Mouse (Mus musculus): ENCODE data around the gene Phgr1. TPM values are rescaled to one million over a fixed set of nuclear protein-coding genes. Genes with fewer than 3 reads are reported as not detected.
A peak's percentile ranks its signal among the peaks of the same experiment; 100 is the strongest.

The Phgr1 gene
- not detected in 2 replicates for polyA plus RNA-seq (2015; fragmentation: Nextera tagmentation; extraction: Ambion mirVana)

GRCm38 (mm10) chr2:118772158-118772874 lies at the start of gene Phgr1:
Gene Phgr1, plus strand, starts transcription at chr2:118772769.
- 59% methylated on average over 6 of the region's 6 CpGs for WGBS (ENCODE audit: insufficient replicate concordance)
- Histone ChIP-seq H3K9me3 (ENCODE audit: low read length) (no peaks in the 10 kb centered on the region), H3K9ac (replicated peaks) (no peak within 1 kb of the TSS), H3K27me3 (ENCODE audit: insufficient read depth, low read length) (no peaks in the 10 kb centered on the region), H3K27ac (ENCODE audit: low read depth) (no peak within 1 kb of the TSS), H3K4me3 (ENCODE audit: low read depth, low read length) (no peak within 1 kb of the TSS), H3K4me2 (ENCODE audit: low read depth, low read length) (no peak within 1 kb of the TSS), H3K36me3 (replicated peaks; ENCODE audit: insufficient read depth, low read length) (no peaks in the 10 kb centered on the region), H3K4me1 (ENCODE audit: insufficient read depth) (no peaks in the 10 kb centered on the region)
- ATAC-seq (no peak), DNase-seq (no peak)
- TF ChIP-seq EP300 (IDR thresholded peaks at IDR 0.05; ENCODE audit: low read depth), result no peak
- TF ChIP-seq CTCF (IDR thresholded peaks at IDR 0.05; ENCODE audit: low read depth), result no peak

DNA sequence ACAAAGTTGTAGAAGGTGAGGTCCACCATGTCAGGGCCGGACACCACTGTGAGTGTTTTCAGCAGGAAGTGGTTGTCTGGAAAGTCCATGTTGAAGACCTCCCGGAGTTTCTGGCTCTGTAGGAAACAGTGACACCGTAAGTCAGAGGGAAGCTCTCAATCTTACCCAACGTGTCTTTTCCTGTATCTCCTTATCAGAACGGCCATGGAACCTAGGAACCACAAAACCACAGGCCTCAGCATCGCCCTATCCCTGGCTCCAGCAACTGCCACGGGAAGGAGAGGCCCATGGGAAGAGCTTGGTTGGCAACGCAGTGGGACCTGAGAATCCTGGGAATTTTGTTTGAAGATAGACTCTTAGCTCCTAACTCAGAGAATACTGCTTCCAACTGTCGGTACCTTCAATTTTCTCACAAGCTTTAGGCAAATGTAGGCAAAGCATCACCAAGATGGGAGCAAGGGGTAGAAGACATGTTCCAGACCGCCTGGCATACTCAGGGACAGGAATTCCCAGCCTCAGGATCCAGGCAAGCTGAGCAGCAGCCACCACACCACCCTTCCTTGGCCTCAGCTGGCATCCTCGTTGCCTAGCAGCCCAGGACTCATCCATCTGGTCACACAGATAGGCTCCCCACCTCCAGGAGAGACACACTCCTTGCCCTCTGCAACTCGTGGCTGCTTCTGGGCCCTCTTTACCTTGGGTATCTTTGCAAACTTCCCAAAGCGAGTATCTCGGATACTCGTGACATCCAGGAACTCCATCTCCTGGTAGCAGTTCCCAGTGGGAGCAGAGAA lies 48.7 kb upstream of the Phgr1 start:
- Histone ChIP-seq H3K4me2 (ENCODE audit: low read depth, low read length) (no peak overlapping the region), H3K4me1 (ENCODE audit: insufficient read depth) (peaks cover 20% of the 10 kb centered on the region), H3K9ac (replicated peaks) (no peak overlapping the region), H3K27ac (ENCODE audit: low read depth) (no peak overlapping the region), H3K36me3 (replicated peaks; ENCODE audit: insufficient read depth, low read length) (no peaks in the 10 kb centered on the region), H3K9me3 (ENCODE audit: low read length) (no peaks in the 10 kb centered on the region), H3K4me3 (ENCODE audit: low read depth, low read length) (no peak overlapping the region), H3K27me3 (ENCODE audit: insufficient read depth, low read length) (0 out of 2 replicates have a peak, but pooled peaks cover 3% of the 10 kb centered on the region)
- 44% methylated on average over 15 of the region's 15 CpGs for WGBS (ENCODE audit: insufficient replicate concordance)
- ATAC-seq, result peak; percentile 68
- TF ChIP-seq EP300 (IDR thresholded peaks at IDR 0.05; ENCODE audit: low read depth), result no peak
- no peak for TF ChIP-seq CTCF (IDR thresholded peaks at IDR 0.05; ENCODE audit: low read depth)
- no peak for DNase-seq

GRCm38 (mm10) chr2:118725511-118725910 lies 47.1 kb upstream of the Phgr1 start:
- H3K4me3 ChIP-seq (ENCODE audit: low read depth, low read length), result no peak overlapping the region
- ATAC-seq, result no peak
- WGBS (ENCODE audit: insufficient replicate concordance), result 70% methylated on average over 4 of the region's 4 CpGs
- H3K36me3 ChIP-seq (replicated peaks; ENCODE audit: insufficient read depth, low read length), result no peaks in the 10 kb centered on the region
- H3K27me3 ChIP-seq (ENCODE audit: insufficient read depth, low read length), result 0 out of 2 replicates have a peak, but pooled peaks cover 3% of the 10 kb centered on the region
- no peak for DNase-seq
- no peaks in the 10 kb centered on the region for H3K9me3 ChIP-seq (ENCODE audit: low read length)
- H3K4me1 ChIP-seq (ENCODE audit: insufficient read depth), result peaks cover 31% of the 10 kb centered on the region
- no peak for TF ChIP-seq EP300 (IDR thresholded peaks at IDR 0.05; ENCODE audit: low read depth)
- TF ChIP-seq CTCF (IDR thresholded peaks at IDR 0.05; ENCODE audit: low read depth), result no peak
- no peak overlapping the region for H3K9ac ChIP-seq (replicated peaks)
- H3K27ac ChIP-seq (ENCODE audit: low read depth), result no peak overlapping the region
- H3K4me2 ChIP-seq (ENCODE audit: low read depth, low read length), result no peak overlapping the region

DNA sequence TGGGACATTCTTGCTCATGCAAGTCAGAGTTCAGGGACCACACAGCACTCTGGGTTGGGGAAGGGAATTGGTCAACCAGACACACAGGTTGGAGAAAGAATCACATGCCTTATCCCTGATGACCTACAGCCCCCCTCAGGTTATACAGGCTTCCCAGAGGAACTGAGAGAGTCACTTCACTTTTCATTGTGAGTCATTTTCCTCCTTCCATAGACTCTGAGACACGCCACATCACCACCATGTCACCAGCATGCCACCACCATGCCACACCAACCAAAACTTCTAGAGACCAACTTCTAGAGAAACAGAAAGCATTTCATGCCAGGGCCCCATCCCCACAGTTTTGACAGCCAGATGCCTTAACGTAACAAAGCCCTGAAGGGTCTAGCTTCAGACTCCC lies 45.7 kb upstream of the Phgr1 start:
- TF ChIP-seq CTCF (IDR thresholded peaks at IDR 0.05; ENCODE audit: low read depth) (no peak), EP300 (IDR thresholded peaks at IDR 0.05; ENCODE audit: low read depth) (no peak)
- Histone ChIP-seq H3K9ac (replicated peaks) (no peak overlapping the region), H3K27ac (ENCODE audit: low read depth) (peak overlapping the region; percentile 44; the same call in 1 of the 2 replicates), H3K27me3 (ENCODE audit: insufficient read depth, low read length) (no peaks in the 10 kb centered on the region), H3K36me3 (replicated peaks; ENCODE audit: insufficient read depth, low read length) (no peaks in the 10 kb centered on the region), H3K4me3 (ENCODE audit: low read depth, low read length) (peak overlapping the region; percentile 47), H3K4me2 (ENCODE audit: low read depth, low read length) (peak overlapping the region; percentile 62), H3K9me3 (ENCODE audit: low read length) (no peaks in the 10 kb centered on the region), H3K4me1 (ENCODE audit: insufficient read depth) (peaks cover 34% of the 10 kb centered on the region)
- WGBS (ENCODE audit: insufficient replicate concordance), result 56% methylated on average over 2 of the region's 2 CpGs
- DNase-seq, result no peak
- no peak for ATAC-seq

DNA sequence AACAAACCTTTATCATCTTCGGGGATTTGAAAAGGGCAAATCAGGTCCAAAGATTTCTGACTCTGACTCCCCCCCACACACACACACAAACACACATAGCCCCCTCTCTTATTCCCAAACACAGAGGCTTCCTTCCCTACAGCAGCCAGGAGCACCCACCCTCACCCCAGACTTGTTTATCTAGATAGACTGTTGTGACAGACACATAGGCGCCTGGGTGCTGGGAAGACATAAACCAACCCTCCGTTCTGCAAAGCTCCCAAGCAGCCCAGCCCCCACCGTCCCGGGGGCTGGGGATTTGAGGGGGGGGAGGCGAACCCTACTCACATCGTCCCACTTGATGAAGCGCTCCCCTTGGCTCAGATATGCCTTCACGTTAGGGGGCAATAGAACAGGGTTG lies 44.7 kb upstream of the Phgr1 start:
- peaks cover 4% of the 10 kb centered on the region; the same call in 1 of the 2 replicates for H3K27me3 ChIP-seq (ENCODE audit: insufficient read depth, low read length)
- 8% methylated on average over 9 of the region's 9 CpGs for WGBS (ENCODE audit: insufficient replicate concordance)
- peak overlapping the region; percentile 62 for H3K4me2 ChIP-seq (ENCODE audit: low read depth, low read length)
- H3K9ac ChIP-seq (replicated peaks), result peak overlapping the region; percentile 42
- ATAC-seq (no peak), DNase-seq (no peak)
- peak overlapping the region; percentile 47 for H3K4me3 ChIP-seq (ENCODE audit: low read depth, low read length)
- no peaks in the 10 kb centered on the region for H3K36me3 ChIP-seq (replicated peaks; ENCODE audit: insufficient read depth, low read length)
- no peaks in the 10 kb centered on the region for H3K9me3 ChIP-seq (ENCODE audit: low read length)
- H3K4me1 ChIP-seq (ENCODE audit: insufficient read depth), result peaks cover 34% of the 10 kb centered on the region
- peak overlapping the region; percentile 44 for H3K27ac ChIP-seq (ENCODE audit: low read depth)
- no peak for TF ChIP-seq CTCF (IDR thresholded peaks at IDR 0.05; ENCODE audit: low read depth)
- TF ChIP-seq EP300 (IDR thresholded peaks at IDR 0.05; ENCODE audit: low read depth), result no peak

GRCm38 (mm10) chr2:118728337-118728736 lies 44.2 kb upstream of the Phgr1 start, which contains the start of gene Plcb2:
Gene Plcb2, minus strand, starts transcription at chr2:118728438.
- Histone ChIP-seq H3K4me2 (ENCODE audit: low read depth, low read length) (peak within 1 kb of the TSS; percentile 62), H3K36me3 (replicated peaks; ENCODE audit: insufficient read depth, low read length) (no peaks in the 10 kb centered on the region), H3K4me1 (ENCODE audit: insufficient read depth) (peaks cover 34% of the 10 kb centered on the region), H3K9me3 (ENCODE audit: low read length) (no peaks in the 10 kb centered on the region), H3K9ac (replicated peaks) (peak within 1 kb of the TSS; percentile 42), H3K4me3 (ENCODE audit: low read depth, low read length) (peak within 1 kb of the TSS; percentile 47), H3K27me3 (ENCODE audit: insufficient read depth, low read length) (peaks cover 4% of the 10 kb centered on the region; the same call in 1 of the 2 replicates), H3K27ac (ENCODE audit: low read depth) (peak within 1 kb of the TSS; percentile 44)
- ATAC-seq (peak; percentile 44), DNase-seq (peak; percentile 53)
- TF ChIP-seq EP300 (IDR thresholded peaks at IDR 0.05; ENCODE audit: low read depth) (no peak), CTCF (IDR thresholded peaks at IDR 0.05; ENCODE audit: low read depth) (no peak)
- WGBS (ENCODE audit: insufficient replicate concordance), result 11% methylated on average over 7 of the region's 7 CpGs

Measured in liver, postnatal 0 days (tissue).